Mouse (Mus musculus) c-Kit-positive CD71-positive TER-119-positive erythroid progenitor cells, embryonic 14.5 days (primary cell): ENCODE data around the gene Atg16l2.

Experiments
- DNase-seq: peaks from one replicate; pipeline ENCODE4 v3.0.0-alpha.2; 2013; ENCODE audit warnings: low spot score

Gene Atg16l2

DNA sequence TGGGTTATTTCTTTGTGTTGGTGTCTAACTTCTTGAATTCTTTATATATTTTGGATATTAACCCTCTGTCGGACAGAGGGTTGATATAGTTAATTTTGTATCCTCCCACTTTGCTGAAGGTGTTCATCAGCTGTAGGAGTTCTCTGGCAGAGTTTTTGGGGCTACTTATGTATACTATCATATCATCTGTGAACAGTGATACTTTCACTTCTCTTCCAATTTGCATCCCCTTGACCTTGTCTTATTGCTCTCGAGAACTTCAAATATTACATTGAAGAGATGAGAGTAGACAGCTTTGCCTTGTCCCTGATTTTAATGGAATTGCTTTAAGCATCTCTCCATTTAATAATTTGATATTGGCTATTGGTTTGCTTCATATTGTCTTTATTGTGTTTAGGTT is 78.5 kb downstream of the Atg16l2 start:
- no peak for DNase-seq

GRCm38 (mm10) chr7:101216724-101217123 is 85.3 kb downstream of the Atg16l2 start:
- no peak for DNase-seq

GRCm38 (mm10) chr7:101213515-101214263 is 88.4 kb downstream of the Atg16l2 start:
- no peak for DNase-seq
